29 mouse cellular contexts compared by ENCODE assay signal in the genomic region with DNA sequence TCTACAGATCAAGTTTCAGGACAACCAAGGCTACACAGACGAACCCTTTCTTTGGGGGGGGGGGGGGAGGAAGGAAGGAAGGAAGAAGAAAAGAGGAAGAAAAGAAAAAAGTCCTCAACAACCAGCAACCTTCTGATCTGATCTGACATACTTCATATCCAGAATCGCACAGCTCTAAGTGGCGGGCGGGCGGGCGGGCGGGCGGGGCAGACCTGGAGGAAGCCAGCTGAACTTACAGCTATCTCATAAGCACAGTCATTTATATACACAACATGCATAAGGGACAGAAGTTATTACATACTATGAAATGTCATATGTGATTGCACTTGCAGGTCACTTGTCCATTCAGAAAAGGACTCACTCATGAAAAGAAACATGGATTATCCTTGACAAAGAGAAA. TPM values are rescaled to one million over a fixed set of nuclear protein-coding genes. Genes with fewer than 3 reads are reported as not detected.
DNase-seq lines count a peak whose midpoint lies in the region; ATAC-seq and TF ChIP-seq lines count a peak whose summit lies in the region.
"Had no signal": no experiment of that assay in that cellular context is flagged by ENCODE, and none has a peak within 500 bp of the region (broad histone marks: within the 10 kb centered on the region; RNA-seq: fewer than 3 reads in every experiment).

No protein-coding gene starts in this region.

- peaks cover 9% of the 10 kb centered on the region; the same call in 1 of the 2 replicates for H3K4me1 ChIP-seq in midbrain, embryonic 11.5 days (ENCODE audit: control insufficient read depth, insufficient read depth, low read length)
- H3K4me1 ChIP-seq in midbrain, embryonic 15.5 days: peaks cover 13% of the 10 kb centered on the region
- H3K4me1 ChIP-seq in liver, embryonic 14.5 days (replicated peaks; ENCODE audit: control insufficient read depth in 2 of 2, insufficient read depth in 2 of 2, low read length in 1 of 2): peaks cover 20 to 21% of the 10 kb centered on the region in 2 experiments
- H3K4me1 ChIP-seq in intestine, embryonic 15.5 days (replicated peaks): no peaks in the 10 kb centered on the region

- no peaks in the 10 kb centered on the region for H3K27me3 ChIP-seq in midbrain, embryonic 11.5 days (ENCODE audit: control insufficient read depth, insufficient read depth, low read length)
- H3K27me3 ChIP-seq in midbrain, embryonic 15.5 days (replicated peaks): no peaks in the 10 kb centered on the region
- H3K27me3 ChIP-seq in liver, embryonic 14.5 days (ENCODE audit: control insufficient read depth, insufficient read depth, low read length): no peaks in the 10 kb centered on the region
- no peaks in the 10 kb centered on the region for H3K27me3 ChIP-seq in intestine, embryonic 15.5 days (replicated peaks)
- H3K27me3 ChIP-seq: embryonic facial prominence, embryonic 12.5 days; forebrain, embryonic 13.5 days; heart, embryonic 12.5 days; Patski had no signal

- H3K9me3 ChIP-seq in midbrain, embryonic 11.5 days (ENCODE audit: control insufficient read depth, low read length): no peaks in the 10 kb centered on the region
- H3K9me3 ChIP-seq in midbrain, embryonic 15.5 days: no peaks in the 10 kb centered on the region
- H3K9me3 ChIP-seq in liver, embryonic 14.5 days (ENCODE audit: control insufficient read depth, low read length): no peaks in the 10 kb centered on the region
- H3K9me3 ChIP-seq in intestine, embryonic 15.5 days: no peaks in the 10 kb centered on the region
- H3K9me3 ChIP-seq: embryonic facial prominence, embryonic 12.5 days; forebrain, embryonic 13.5 days; heart, embryonic 12.5 days; hindbrain, embryonic 10.5 days had no signal

- WGBS in midbrain, embryonic 11.5 days: 84% methylated on average over 8 of the region's 8 CpGs
- WGBS in midbrain, embryonic 15.5 days: 86% methylated on average over 8 of the region's 8 CpGs
- whole genome bisulfite sequencing in liver, embryonic 14.5 days (ENCODE audit: insufficient replicate concordance): 10% methylated on average over 8 of the region's 8 CpGs
- 79% methylated on average over 8 of the region's 8 CpGs for WGBS in intestine, embryonic 15.5 days

- no peak overlapping the region for H3K4me3 ChIP-seq in midbrain, embryonic 11.5 days (ENCODE audit: low read depth, low read length)
- H3K4me3 ChIP-seq in midbrain, embryonic 15.5 days: no peak overlapping the region
- no peak overlapping the region for H3K4me3 ChIP-seq in liver, embryonic 14.5 days (ENCODE audit: insufficient read depth in 1 of 2, low read depth in 2 of 2, low read length in 2 of 2)
- H3K4me3 ChIP-seq in intestine, embryonic 15.5 days (replicated peaks): no peak overlapping the region
- H3K4me3 ChIP-seq: embryonic facial prominence, embryonic 12.5 days; forebrain, embryonic 13.5 days; heart, embryonic 12.5 days; hindbrain, embryonic 10.5 days had no signal

- no peak overlapping the region for H3K9ac ChIP-seq in midbrain, embryonic 11.5 days (ENCODE audit: low read length)
- H3K9ac ChIP-seq in midbrain, embryonic 15.5 days: no peak overlapping the region
- H3K9ac ChIP-seq in liver, embryonic 14.5 days (replicated peaks): no peak overlapping the region; the same call in 1 of the 2 replicates
- no peak overlapping the region for H3K9ac ChIP-seq in intestine, embryonic 15.5 days
- H3K9ac ChIP-seq: embryonic facial prominence, embryonic 12.5 days; forebrain, embryonic 13.5 days; forebrain, postnatal 0 days; heart, embryonic 12.5 days; hindbrain, embryonic 14.5 days had no signal

- TF ChIP-seq CTCF in liver, embryonic 14.5 days (IDR thresholded peaks at IDR 0.05; ENCODE audit: low read depth): no peak

- no peaks in the 10 kb centered on the region for H3K36me3 ChIP-seq in midbrain, embryonic 11.5 days (ENCODE audit: control insufficient read depth, insufficient read depth, low read length)
- no peaks in the 10 kb centered on the region for H3K36me3 ChIP-seq in midbrain, embryonic 15.5 days (replicated peaks)
- H3K36me3 ChIP-seq in liver, embryonic 14.5 days (replicated peaks; ENCODE audit: control insufficient read depth, insufficient read depth, low read depth): no peaks in the 10 kb centered on the region
- no peaks in the 10 kb centered on the region for H3K36me3 ChIP-seq in intestine, embryonic 15.5 days
- H3K36me3 ChIP-seq: embryonic facial prominence, embryonic 12.5 days; heart, embryonic 12.5 days; hindbrain, embryonic 10.5 days had no signal

- DNase-seq in midbrain, embryonic 11.5 days (ENCODE audit: low spot score, missing footprints): peak; percentile 23
- DNase-seq in liver: peak; percentile 76
- DNase-seq in liver, embryonic 14.5 days (ENCODE audit: low read depth in 3 of 3, low spot score in 3 of 3): no peak
- no peak for DNase-seq in layer of hippocampus, adult 11-12 months (ENCODE audit: low spot score)
- DNase-seq in cerebellum, adult 11 months: no peak
- DNase-seq: adrenal gland, postnatal 14 days; B cell, adult 2 months; cerebellum, adult 8-10 months; cerebellum, postnatal 14 days; forebrain, postnatal 0 days; gastrocnemius, postnatal 14 days had no signal

- no peak overlapping the region for H3K27ac ChIP-seq in midbrain, embryonic 11.5 days (ENCODE audit: low read depth, low read length)
- H3K27ac ChIP-seq in midbrain, embryonic 15.5 days: no peak overlapping the region
- no peak overlapping the region; the same call in 1 of the 2 replicates for H3K27ac ChIP-seq in liver, embryonic 14.5 days
- H3K27ac ChIP-seq in intestine, embryonic 15.5 days: no peak overlapping the region
- H3K27ac ChIP-seq: embryonic facial prominence, embryonic 12.5 days; forebrain, embryonic 13.5 days; hindbrain, embryonic 10.5 days; hindbrain, embryonic 14.5 days had no signal

- TF ChIP-seq EP300 in liver, embryonic 14.5 days (IDR thresholded peaks at IDR 0.05; ENCODE audit: low read depth): no peak

- no peak overlapping the region for H3K4me2 ChIP-seq in midbrain, embryonic 11.5 days
- H3K4me2 ChIP-seq in midbrain, embryonic 15.5 days: no peak overlapping the region
- peak overlapping the region; percentile 39 for H3K4me2 ChIP-seq in liver, embryonic 14.5 days (ENCODE audit: low read depth)
- H3K4me2 ChIP-seq in intestine, embryonic 15.5 days (replicated peaks): no peak overlapping the region
- H3K4me2 ChIP-seq: embryonic facial prominence, embryonic 12.5 days; forebrain, embryonic 13.5 days; heart, embryonic 12.5 days; hindbrain, embryonic 14.5 days had no signal

- ATAC-seq in midbrain, embryonic 11.5 days (ENCODE audit: low FRiP score): no peak
- ATAC-seq in midbrain, embryonic 15.5 days (replicated peaks): no peak
- ATAC-seq in liver, embryonic 14.5 days (ENCODE audit: insufficient read depth): peak; percentile 57
- peak; percentile 28; the same call in 1 of the 2 replicates for ATAC-seq in megakaryocyte-erythroid progenitor cell, adult 5-6 weeks (replicated peaks; ENCODE audit: low FRiP score, low TSS enrichment, poor library complexity, severe bottlenecking)
- ATAC-seq in intestine, embryonic 15.5 days: no peak
- ATAC-seq: activated CD4-positive, CD25-positive, alpha-beta regulatory T cell, adult 4 months; CD4-positive, CD25-positive, alpha-beta regulatory T cell, adult 4 months; forebrain, embryonic 13.5 days; forebrain, postnatal 0 days; Patski had no signal

RNA-seq across cellular contexts. Expression of a gene that starts 3.6 kb away (rescaled TPM):
- 108 and 113 TPM in 2 replicates for polyA plus RNA-seq in midbrain, embryonic 11.5 days (2014; fragmentation: Nextera tagmentation; extraction: Ambion mirVana)
- polyA plus RNA-seq in midbrain, embryonic 15.5 days (2015; fragmentation: Nextera tagmentation; extraction: Ambion mirVana): 67.7 and 71.5 TPM in 2 replicates
- polyA plus RNA-seq in liver, embryonic 14.5 days (2012; rRNA removed): 7.2 and 14.8 TPM in 2 replicates
- polyA plus RNA-seq in liver, embryonic 14.5 days (2014; fragmentation: Nextera tagmentation; extraction: Ambion mirVana): 37.1 and 41.9 TPM in 2 replicates
- 91.9 and 100 TPM in 2 replicates for total RNA-seq in megakaryocyte-erythroid progenitor cell, adult 5-6 weeks (2014; fragmentation: Nextera tagmentation)
- total RNA-seq in megakaryocyte-erythroid progenitor cell, adult 5-6 weeks (2017): 177 and 213 TPM in 2 replicates
- polyA plus RNA-seq in intestine, embryonic 15.5 days (2015; fragmentation: Nextera tagmentation; extraction: Ambion mirVana): 75.6 and 77.8 TPM in 2 replicates

RNA-seq across cellular contexts. Expression of a gene that starts 46.8 kb away (rescaled TPM):
- polyA plus RNA-seq in midbrain, embryonic 11.5 days (2014; fragmentation: Nextera tagmentation; extraction: Ambion mirVana): not detected in 2 replicates
- polyA plus RNA-seq in midbrain, embryonic 15.5 days (2015; fragmentation: Nextera tagmentation; extraction: Ambion mirVana): not detected in 2 replicates
- not detected in 2 replicates for polyA plus RNA-seq in liver, embryonic 14.5 days (2012; rRNA removed)
- polyA plus RNA-seq in liver, embryonic 14.5 days (2014; fragmentation: Nextera tagmentation; extraction: Ambion mirVana): not detected in 2 replicates
- 0.66 TPM in 1 of 2 replicates, not detected in the other for total RNA-seq in megakaryocyte-erythroid progenitor cell, adult 5-6 weeks (2014; fragmentation: Nextera tagmentation)
- total RNA-seq in megakaryocyte-erythroid progenitor cell, adult 5-6 weeks (2017): 1.5 TPM in 1 of 2 replicates, not detected in the other
- not detected in 2 replicates for polyA plus RNA-seq in intestine, embryonic 15.5 days (2015; fragmentation: Nextera tagmentation; extraction: Ambion mirVana)
- total RNA-seq: adrenal gland, adult 18-20 months; adrenal gland, postnatal 14 days; common myeloid progenitor, adult 5-6 weeks; forebrain, postnatal 0 days; gastrocnemius, adult 18-20 months; gastrocnemius, postnatal 14 days; granulocyte monocyte progenitor cell, adult 5-6 weeks; heart, adult 8-10 months; heart, postnatal 25 days had no signal
- polyA plus RNA-seq: CD4-positive, CD25-positive, alpha-beta regulatory T cell, adult 4 months; forebrain, embryonic 13.5 days; forebrain, postnatal 0 days; heart, embryonic 12.5 days; hindbrain, embryonic 10.5 days; hindbrain, embryonic 14.5 days; Patski had no signal

RNA-seq across cellular contexts. Expression of a gene that starts 51.4 kb away (rescaled TPM):
- polyA plus RNA-seq in midbrain, embryonic 11.5 days (2014; fragmentation: Nextera tagmentation; extraction: Ambion mirVana): not detected in 2 replicates
- polyA plus RNA-seq in midbrain, embryonic 15.5 days (2015; fragmentation: Nextera tagmentation; extraction: Ambion mirVana): not detected in 2 replicates
- polyA plus RNA-seq in liver, embryonic 14.5 days (2012; rRNA removed): not detected in 2 replicates
- polyA plus RNA-seq in liver, embryonic 14.5 days (2014; fragmentation: Nextera tagmentation; extraction: Ambion mirVana): not detected in 2 replicates
- total RNA-seq in megakaryocyte-erythroid progenitor cell, adult 5-6 weeks (2014; fragmentation: Nextera tagmentation): not detected in 2 replicates
- not detected in 2 replicates for total RNA-seq in megakaryocyte-erythroid progenitor cell, adult 5-6 weeks (2017)
- not detected in 2 replicates for polyA plus RNA-seq in intestine, embryonic 15.5 days (2015; fragmentation: Nextera tagmentation; extraction: Ambion mirVana)
- total RNA-seq: adrenal gland, adult 18-20 months; adrenal gland, postnatal 14 days; common myeloid progenitor, adult 5-6 weeks; forebrain, postnatal 0 days; gastrocnemius, adult 18-20 months; gastrocnemius, postnatal 14 days; granulocyte monocyte progenitor cell, adult 5-6 weeks; heart, adult 8-10 months; heart, postnatal 25 days had no signal
- polyA plus RNA-seq: activated CD4-positive, CD25-positive, alpha-beta regulatory T cell, adult 4 months; CD4-positive, CD25-positive, alpha-beta regulatory T cell, adult 4 months; embryonic facial prominence, embryonic 12.5 days; forebrain, embryonic 13.5 days; forebrain, postnatal 0 days; heart, embryonic 12.5 days; heart, embryonic 16.5 days; hindbrain, embryonic 10.5 days; hindbrain, embryonic 14.5 days; Patski had no signal

Comparison
In these comparisons a context has a peak if more than half of its experiments do, and no peak if none do; other contexts are left out.
1. DNase-seq: peak in midbrain, embryonic 11.5 days (single experiment) and liver (single experiment); none in liver, embryonic 14.5 days (0 of 3), layer of hippocampus, adult 11-12 months (single experiment) and cerebellum, adult 11 months (single experiment).
2. ATAC-seq: peak in liver, embryonic 14.5 days (single experiment) and megakaryocyte-erythroid progenitor cell, adult 5-6 weeks (single experiment); none in midbrain, embryonic 11.5 days (single experiment), midbrain, embryonic 15.5 days (single experiment) and intestine, embryonic 15.5 days (single experiment).